Mouse (Mus musculus) intestine, embryonic 14.5 days (tissue): ENCODE results near the gene Usp40. TPM values are rescaled to one million over a fixed set of nuclear protein-coding genes. Genes with fewer than 3 reads are reported as not detected.

Experiments
- ATAC-seq: fragments of 200-750 bp; cut with Nextera tagmentation; replicated peaks from 2 replicates; pipeline ENCODE4 v1.8.0; 2017; ENCODE audit warnings: low read depth, moderate number of reproducible peaks, moderate TSS enrichment, moderate library complexity; ENCODE audit not compliant: low FRiP score, low TSS enrichment
- DNase-seq: peaks from one replicate; pipeline ENCODE4 v3.0.0-alpha.2; 2018; ENCODE audit warnings: low spot score
- H3K27ac ChIP-seq: fragments of 300-500 bp; sonication (generic); 2 replicates; pipeline ENCODE4 v1.5.1; 2014; ENCODE audit warnings: low read depth, mild to moderate bottlenecking, control low read depth
- H3K27me3 ChIP-seq: fragments of 300-500 bp; sonication (generic); replicated peaks from 2 replicates; pipeline ENCODE4 v1.6.1; 2014; ENCODE audit warnings: low read length, control low read depth; ENCODE audit not compliant: control insufficient read depth, insufficient read depth
- H3K36me3 ChIP-seq: fragments of 300-500 bp; sonication (generic); 2 replicates; pipeline ENCODE4 v1.6.1; 2014; ENCODE audit warnings: low read length, control low read depth; ENCODE audit not compliant: control insufficient read depth, insufficient read depth
- H3K4me1 ChIP-seq: fragments of 300-500 bp; sonication (generic); replicated peaks from 2 replicates; pipeline ENCODE4 v1.6.1; 2014; ENCODE audit warnings: low read length, control low read depth, mixed read lengths; ENCODE audit not compliant: control insufficient read depth, insufficient read depth
- H3K4me2 ChIP-seq: fragments of 300-500 bp; sonication (generic); 2 replicates; pipeline ENCODE4 v1.6.1; 2014; ENCODE audit warnings: low read length
- H3K4me3 ChIP-seq: fragments of 300-500 bp; sonication (generic); 2 replicates; pipeline ENCODE4 v1.5.1; 2014; ENCODE audit warnings: low read depth, low read length, control low read depth, mixed read lengths
- H3K9ac ChIP-seq: fragments of 300-500 bp; sonication (generic); 2 replicates; pipeline ENCODE4 v1.6.1; 2014; ENCODE audit warnings: mild to moderate bottlenecking, low read length
- H3K9me3 ChIP-seq: fragments of 300-500 bp; sonication (generic); 2 replicates; pipeline ENCODE4 v1.6.1; 2016; ENCODE audit warnings: low read length, control low read depth; ENCODE audit not compliant: control insufficient read depth
- WGBS: fragments of 180-500 bp; shearing (Covaris S2); extraction: QIAGEN DNeasy Blood & Tissue Kit; methylation state at CpG from one replicate; pipeline ENCODE4 v1.1.7; 2014; 5-methylcytosine and 5-hydroxymethylcytosine counted together
- polyA plus RNA-seq: library from polyadenylated mRNA; unstranded; fragments of >200 nt; fragmentation: Nextera tagmentation; extraction: Ambion mirVana; gene quantifications from 2 replicates; pipeline ENCODE4 v1.2.1, GENCODE M21; 2014

Gene Usp40
- polyA plus RNA-seq, 1 experiment from 2014 or later = 31.0 TPM

GRCm38 (mm10) chr1:87913356-87913755, 95.0 kb downstream of the Usp40 start:
- no peak overlapping the region for H3K4me2 ChIP-seq
- H3K4me3 ChIP-seq = no peak overlapping the region
- no peaks in the 10 kb centered on the region for H3K27me3 ChIP-seq
- ATAC-seq (no peak), DNase-seq (no peak)
- H3K9me3 ChIP-seq = no peaks in the 10 kb centered on the region
- peaks cover 32% of the 10 kb centered on the region for H3K36me3 ChIP-seq
- no peak overlapping the region for H3K9ac ChIP-seq
- H3K4me1 ChIP-seq = peaks cover 11% of the 10 kb centered on the region; the same call in 1 of the 2 replicates
- H3K27ac ChIP-seq = no peak overlapping the region

DNA sequence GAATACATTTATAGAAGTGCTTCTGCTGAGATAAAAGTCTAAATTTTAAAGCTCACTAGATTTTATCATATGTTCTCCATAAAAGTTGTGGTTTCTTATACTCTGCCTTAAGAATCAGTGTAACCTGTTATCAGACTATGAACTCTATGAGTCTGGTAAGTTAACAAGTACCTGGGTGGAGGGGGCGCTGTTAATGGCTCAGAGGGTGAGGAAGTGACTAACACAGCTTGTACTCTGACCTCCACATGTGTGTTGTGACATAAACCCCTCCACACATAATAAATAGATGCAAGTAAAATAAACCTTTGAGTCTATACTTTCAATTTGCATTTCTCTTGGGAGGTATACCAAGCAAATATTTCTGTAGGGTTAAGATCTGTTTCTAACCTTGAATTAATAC, 97.9 kb downstream of the Usp40 start:
- Histone ChIP-seq H3K4me3 (no peak overlapping the region), H3K36me3 (0 out of 2 replicates have a peak, but pooled peaks cover 5% of the 10 kb centered on the region), H3K27me3 (no peaks in the 10 kb centered on the region), H3K4me1 (peaks cover 11% of the 10 kb centered on the region; the same call in 1 of the 2 replicates), H3K9me3 (no peaks in the 10 kb centered on the region), H3K27ac (no peak overlapping the region), H3K4me2 (no peak overlapping the region), H3K9ac (no peak overlapping the region)
- no peak for ATAC-seq
- 74% methylated on average over 1 of the region's 1 CpGs for WGBS
- DNase-seq = no peak

- H3K27me3 ChIP-seq = no peaks in the 10 kb centered on the region
- DNase-seq (no peak), ATAC-seq (no peak)
- no peaks in the 10 kb centered on the region for H3K36me3 ChIP-seq
- no peak overlapping the region for H3K9ac ChIP-seq
- peaks cover 11% of the 10 kb centered on the region; the same call in 1 of the 2 replicates for H3K4me1 ChIP-seq
- H3K4me3 ChIP-seq = no peak overlapping the region
- no peak overlapping the region for H3K4me2 ChIP-seq
- no peaks in the 10 kb centered on the region for H3K9me3 ChIP-seq
- no peak overlapping the region for H3K27ac ChIP-seq
Measured at GRCm38 (mm10) chr1:87909565-87909964, 98.8 kb downstream of the Usp40 start.

DNA sequence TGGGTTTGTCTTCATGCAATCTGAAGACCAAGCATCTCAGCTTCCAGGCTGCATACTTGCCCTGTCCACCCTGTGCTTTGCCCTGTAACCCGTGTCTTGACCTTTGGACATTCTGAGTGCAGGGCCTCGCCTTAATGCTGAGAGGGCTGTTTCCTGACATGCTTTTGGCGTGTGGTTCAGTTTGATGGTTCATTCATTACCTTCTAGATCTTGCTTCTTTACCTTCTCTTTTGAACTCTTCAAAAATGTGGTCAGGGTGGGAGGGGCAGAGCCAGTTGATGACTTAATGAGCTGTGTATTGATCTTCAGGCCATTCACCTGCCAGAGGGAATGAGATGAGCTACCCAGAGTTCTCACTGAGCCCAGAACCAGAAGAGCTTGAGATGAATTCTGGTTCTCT, 99.6 kb downstream of the Usp40 start:
- DNase-seq (no peak), ATAC-seq (no peak)
- Histone ChIP-seq H3K4me2 (no peak overlapping the region), H3K4me1 (peaks cover 11% of the 10 kb centered on the region; the same call in 1 of the 2 replicates), H3K9ac (no peak overlapping the region), H3K4me3 (no peak overlapping the region), H3K36me3 (no peaks in the 10 kb centered on the region), H3K9me3 (no peaks in the 10 kb centered on the region), H3K27me3 (no peaks in the 10 kb centered on the region), H3K27ac (no peak overlapping the region)
- WGBS = 72% methylated on average over 3 of the region's 3 CpGs

- no peak overlapping the region for H3K4me3 ChIP-seq
- no peak for DNase-seq
- H3K27me3 ChIP-seq = no peaks in the 10 kb centered on the region
- H3K36me3 ChIP-seq = no peaks in the 10 kb centered on the region
- no peak overlapping the region for H3K4me2 ChIP-seq
- no peak for ATAC-seq
- H3K9ac ChIP-seq = no peak overlapping the region
- no peak overlapping the region for H3K27ac ChIP-seq
- WGBS = 94% methylated on average over 2 of the region's 2 CpGs
- no peaks in the 10 kb centered on the region for H3K9me3 ChIP-seq
- peaks cover 11% of the 10 kb centered on the region; the same call in 1 of the 2 replicates for H3K4me1 ChIP-seq
Measured at GRCm38 (mm10) chr1:87908006-87908405, 100.3 kb downstream of the Usp40 start.

DNA sequence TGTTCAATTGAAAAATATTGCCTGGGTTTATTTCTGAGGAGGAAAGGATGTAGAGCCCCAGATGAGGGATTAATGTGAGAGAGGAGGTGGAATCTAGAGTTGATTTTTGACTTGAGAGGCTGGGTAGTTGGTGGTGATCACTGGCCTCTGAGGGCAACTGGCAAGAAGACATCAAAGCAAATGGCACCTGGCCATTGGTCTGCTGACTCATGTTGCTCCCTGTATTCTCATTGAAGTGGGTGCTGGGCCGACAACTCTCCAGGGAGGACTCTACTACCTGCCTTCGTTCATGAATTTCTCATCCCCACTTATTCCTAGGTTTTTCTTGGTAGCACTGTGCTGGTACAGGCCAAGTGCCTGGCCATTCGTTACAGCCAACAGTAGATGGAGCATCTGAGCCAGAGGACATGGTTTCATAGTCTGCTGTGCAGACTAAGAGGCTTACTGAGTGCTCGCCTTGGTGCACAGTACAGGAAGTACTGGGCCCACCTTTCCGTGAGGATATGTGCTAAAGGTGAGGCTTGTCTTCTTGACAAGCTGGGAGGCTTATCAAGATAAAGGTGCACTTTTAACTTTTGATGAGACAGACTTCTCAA, 101.9 kb downstream of the Usp40 start:
- Histone ChIP-seq H3K27me3 (no peaks in the 10 kb centered on the region), H3K4me1 (peaks cover 8% of the 10 kb centered on the region; the same call in 1 of the 2 replicates), H3K4me2 (no peak overlapping the region), H3K4me3 (no peak overlapping the region), H3K9me3 (no peaks in the 10 kb centered on the region), H3K9ac (no peak overlapping the region), H3K36me3 (0 out of 2 replicates have a peak, but pooled peaks cover under 1% of the 10 kb centered on the region), H3K27ac (no peak overlapping the region)
- 82% methylated on average over 5 of the region's 5 CpGs for WGBS
- ATAC-seq (0 out of 2 replicates have a peak, but pooled peaks have one; percentile 55), DNase-seq (no peak)

DNA sequence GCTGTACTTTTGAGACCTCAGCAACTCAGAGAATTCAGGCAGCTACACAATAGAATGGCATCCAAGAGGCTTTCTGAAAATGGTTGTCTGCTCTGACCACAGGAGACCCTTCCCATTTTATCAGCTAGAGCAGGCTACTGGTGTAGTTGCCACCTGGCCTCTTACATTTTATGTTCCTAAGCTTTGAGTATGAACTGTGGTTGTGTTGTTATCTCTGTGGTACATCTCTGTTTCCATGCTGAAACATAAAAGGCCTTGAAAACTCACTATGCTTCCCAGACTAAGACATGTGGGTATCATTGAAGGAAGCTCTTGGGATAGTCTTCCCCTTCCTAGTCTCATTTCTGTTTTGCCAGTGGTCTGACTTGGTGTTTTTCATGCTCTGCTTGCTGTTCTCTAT, 106.2 kb downstream of the Usp40 start:
- Histone ChIP-seq H3K9ac (no peak overlapping the region), H3K4me3 (no peak overlapping the region), H3K27ac (no peak overlapping the region), H3K9me3 (no peaks in the 10 kb centered on the region), H3K36me3 (0 out of 2 replicates have a peak, but pooled peaks cover 3% of the 10 kb centered on the region), H3K4me1 (no peaks in the 10 kb centered on the region), H3K4me2 (no peak overlapping the region), H3K27me3 (no peaks in the 10 kb centered on the region)
- no peak for ATAC-seq
- DNase-seq = no peak

GRCm38 (mm10) chr1:87900979-87901378, 107.4 kb downstream of the Usp40 start:
- Histone ChIP-seq H3K9me3 (no peaks in the 10 kb centered on the region), H3K4me1 (no peaks in the 10 kb centered on the region), H3K9ac (no peak overlapping the region), H3K36me3 (0 out of 2 replicates have a peak, but pooled peaks cover 3% of the 10 kb centered on the region), H3K4me3 (no peak overlapping the region), H3K27me3 (no peaks in the 10 kb centered on the region), H3K4me2 (no peak overlapping the region), H3K27ac (no peak overlapping the region)
- no peak for DNase-seq
- no peak for ATAC-seq
- 85% methylated on average over 6 of the region's 6 CpGs for WGBS

DNA sequence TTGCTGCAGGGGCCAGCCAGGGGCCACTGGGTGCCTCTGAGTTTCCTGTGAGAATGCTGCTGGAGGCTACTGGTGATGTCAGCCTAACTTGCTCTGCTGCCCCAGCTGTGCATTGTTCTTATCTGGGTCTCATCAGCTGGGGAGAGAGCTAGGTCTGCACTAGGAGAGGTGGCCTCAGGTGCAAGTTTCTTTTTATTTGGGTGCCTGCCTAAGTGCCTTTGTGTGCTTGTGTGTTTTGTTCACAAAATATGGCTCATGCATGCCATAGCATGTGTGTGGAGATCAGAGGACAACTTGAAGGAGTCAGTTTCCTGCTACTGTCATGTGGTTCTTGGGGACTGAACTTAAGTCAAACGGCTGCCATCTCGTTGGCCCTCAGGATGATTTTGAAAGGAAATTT, 108.7 kb downstream of the Usp40 start:
- Histone ChIP-seq H3K9ac (no peak overlapping the region), H3K4me1 (no peaks in the 10 kb centered on the region), H3K9me3 (no peaks in the 10 kb centered on the region), H3K36me3 (0 out of 2 replicates have a peak, but pooled peaks cover 3% of the 10 kb centered on the region), H3K27me3 (no peaks in the 10 kb centered on the region), H3K4me2 (no peak overlapping the region), H3K4me3 (no peak overlapping the region), H3K27ac (no peak overlapping the region)
- ATAC-seq (no peak), DNase-seq (no peak)
- WGBS = 70% methylated on average over 2 of the region's 2 CpGs
